Mouse (Mus musculus) mouse trophoblast stem cell (cell line): ENCODE data around the gene 4933411K16Rik.
"Not testable (repeated sequence)": the region's sequence is repeated elsewhere in the genome, so short reads cannot be mapped to it uniquely, and the experiment has no call there.

Experiments
- in situ Hi-C, 2 experiments: fragments of 300-500 bp; cut with MseI, MboI; formaldehyde crosslinking; loops; 2 replicates in 1 of 2; 3 replicates in 1 of 2; pipeline ENCODE4 v1.15.1; 2025

4933411K16Rik gene

GRCm38 (mm10) chr19:42079006-42079405 lies 27.0 kb downstream of the 4933411K16Rik start:
- in situ Hi-C loops: no loop called here

GRCm38 (mm10) chr19:42079950-42080349 lies 27.9 kb downstream of the 4933411K16Rik start:
- in situ Hi-C loops: no loop called here

DNA sequence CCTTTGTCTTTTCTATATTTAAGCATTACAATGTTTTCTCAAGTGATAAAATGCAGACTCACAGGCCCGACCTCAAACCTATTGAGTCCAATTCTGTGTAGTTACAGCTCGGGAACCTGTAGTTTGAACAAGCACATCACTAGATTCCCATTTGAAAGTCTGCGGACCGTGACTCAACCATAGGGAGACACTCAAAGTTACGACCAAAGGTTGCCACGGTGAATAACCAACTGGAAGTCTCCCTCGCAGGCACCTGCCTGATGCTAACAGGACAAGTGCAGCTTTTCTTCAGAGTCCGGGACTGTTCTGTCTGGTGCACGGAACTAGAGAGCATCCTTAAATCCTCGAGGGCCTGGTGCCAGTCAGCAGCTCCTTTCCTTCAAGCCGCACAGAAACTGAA lies 28.4 kb downstream of the 4933411K16Rik start:
- in situ Hi-C loops: no loop called here

GRCm38 (mm10) chr19:42081613-42082012 lies 29.6 kb downstream of the 4933411K16Rik start:
- in situ Hi-C loops: not testable (repeated sequence)

- in situ Hi-C loops: no loop called here
Measured at GRCm38 (mm10) chr19:42085690-42086089, 33.6 kb downstream of the 4933411K16Rik start.

- in situ Hi-C loops: no loop called here
Measured at GRCm38 (mm10) chr19:42086166-42086565, 34.1 kb downstream of the 4933411K16Rik start, which contains the start of gene Morn4. Gene Morn4, minus strand, starts transcription at chr19:42086357.

- in situ Hi-C loops: no loop called here
Measured at GRCm38 (mm10) chr19:42089103-42089747, 37.2 kb downstream of the 4933411K16Rik start.

- in situ Hi-C loops: no loop called here
Measured at GRCm38 (mm10) chr19:42089748-42090595, 37.9 kb downstream of the 4933411K16Rik start, which contains the start of gene Pi4k2a. Gene Pi4k2a, plus strand, starts transcription at chr19:42090470.

DNA sequence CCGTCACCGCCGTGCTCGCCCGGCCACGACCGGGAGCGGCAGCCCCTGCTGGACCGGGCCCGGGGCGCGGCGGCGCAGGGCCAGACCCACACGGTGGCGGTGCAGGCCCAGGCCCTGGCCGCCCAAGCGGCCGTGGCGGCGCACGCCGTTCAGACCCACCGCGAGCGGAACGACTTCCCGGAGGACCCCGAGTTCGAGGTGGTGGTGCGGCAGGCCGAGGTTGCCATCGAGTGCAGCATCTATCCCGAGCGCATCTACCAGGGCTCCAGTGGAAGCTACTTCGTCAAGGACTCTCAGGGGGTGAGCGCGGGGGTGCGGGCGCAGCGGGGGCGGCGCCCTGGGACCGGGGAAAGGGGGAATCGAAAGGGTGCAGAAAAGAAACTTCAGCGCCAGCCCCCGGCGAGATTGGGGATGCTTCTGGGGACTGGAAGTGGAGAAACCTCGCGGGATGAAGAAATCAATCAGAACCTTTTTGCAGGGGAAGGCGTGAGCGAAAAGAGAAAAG lies 38.6 kb downstream of the 4933411K16Rik start:
- in situ Hi-C loops: no loop called here

GRCm38 (mm10) chr19:42099406-42099805 lies 47.4 kb downstream of the 4933411K16Rik start:
- in situ Hi-C loops: no loop called here
